Mouse (Mus musculus): ENCODE measurements around the gene Dnali1. TPM values are rescaled to one million over a fixed set of nuclear protein-coding genes. Genes with fewer than 3 reads are reported as not detected.
A peak's percentile ranks its signal among the peaks of the same experiment; 100 is the strongest.

Dnali1 gene
- total RNA-seq, 1 experiment from 2014 or later = not detected

- no peak for ATAC-seq (replicated peaks in 1 of 2; ENCODE audit: insufficient read depth in 1 of 2, low FRiP score in 2 of 2, low TSS enrichment in 1 of 2, low read depth in 1 of 2, poor library complexity in 2 of 2, severe bottlenecking in 2 of 2)
Observed at GRCm38 (mm10) chr4:125057273-125057672, 8.2 kb downstream of the Dnali1 start.

GRCm38 (mm10) chr4:125056476-125056875 lies 9.0 kb downstream of the Dnali1 start:
- ATAC-seq (replicated peaks in 1 of 2; ENCODE audit: insufficient read depth in 1 of 2, low FRiP score in 2 of 2, low TSS enrichment in 1 of 2, low read depth in 1 of 2, poor library complexity in 2 of 2, severe bottlenecking in 2 of 2) = no peak

GRCm38 (mm10) chr4:125055385-125055784 lies 10.1 kb downstream of the Dnali1 start:
- peak; percentile 29 to 70 for ATAC-seq (replicated peaks in 1 of 2; ENCODE audit: insufficient read depth in 1 of 2, low FRiP score in 2 of 2, low TSS enrichment in 1 of 2, low read depth in 1 of 2, poor library complexity in 2 of 2, severe bottlenecking in 2 of 2)

- no peak for ATAC-seq (replicated peaks in 1 of 2; ENCODE audit: insufficient read depth in 1 of 2, low FRiP score in 2 of 2, low TSS enrichment in 1 of 2, low read depth in 1 of 2, poor library complexity in 2 of 2, severe bottlenecking in 2 of 2)
Observed at GRCm38 (mm10) chr4:125044454-125044853, 21.0 kb downstream of the Dnali1 start.

- ATAC-seq (replicated peaks in 1 of 2; ENCODE audit: insufficient read depth in 1 of 2, low FRiP score in 2 of 2, low TSS enrichment in 1 of 2, low read depth in 1 of 2, poor library complexity in 2 of 2, severe bottlenecking in 2 of 2) = no peak
Observed at GRCm38 (mm10) chr4:125034341-125034740, 31.2 kb downstream of the Dnali1 start.

GRCm38 (mm10) chr4:125029891-125030614 lies 35.5 kb downstream of the Dnali1 start:
- peak; percentile 94 to 99 for ATAC-seq (replicated peaks in 1 of 2; ENCODE audit: insufficient read depth in 1 of 2, low FRiP score in 2 of 2, low TSS enrichment in 1 of 2, low read depth in 1 of 2, poor library complexity in 2 of 2, severe bottlenecking in 2 of 2)

- ATAC-seq (replicated peaks in 1 of 2; ENCODE audit: insufficient read depth in 1 of 2, low FRiP score in 2 of 2, low TSS enrichment in 1 of 2, low read depth in 1 of 2, poor library complexity in 2 of 2, severe bottlenecking in 2 of 2) = peak; percentile 41 to 63; a peak in 1 of 4 replicates
Observed at GRCm38 (mm10) chr4:125020780-125021538, 44.5 kb downstream of the Dnali1 start.

- no peak for ATAC-seq (replicated peaks in 1 of 2; ENCODE audit: insufficient read depth in 1 of 2, low FRiP score in 2 of 2, low TSS enrichment in 1 of 2, low read depth in 1 of 2, poor library complexity in 2 of 2, severe bottlenecking in 2 of 2)
Observed at GRCm38 (mm10) chr4:125017431-125017830, 48.1 kb downstream of the Dnali1 start.

- peak; percentile 44 to 49; a peak in 2 of 4 replicates for ATAC-seq (replicated peaks in 1 of 2; ENCODE audit: insufficient read depth in 1 of 2, low FRiP score in 2 of 2, low TSS enrichment in 1 of 2, low read depth in 1 of 2, poor library complexity in 2 of 2, severe bottlenecking in 2 of 2)
Observed at GRCm38 (mm10) chr4:125015806-125016635, 49.5 kb downstream of the Dnali1 start, which contains the start of gene Gnl2. Gene Gnl2, plus strand, starts transcription at chr4:125016585.

- ATAC-seq (replicated peaks in 1 of 2; ENCODE audit: insufficient read depth in 1 of 2, low FRiP score in 2 of 2, low TSS enrichment in 1 of 2, low read depth in 1 of 2, poor library complexity in 2 of 2, severe bottlenecking in 2 of 2) = no peak
Observed at GRCm38 (mm10) chr4:125008712-125009111, 56.8 kb downstream of the Dnali1 start.

- no peak for ATAC-seq (replicated peaks in 1 of 2; ENCODE audit: insufficient read depth in 1 of 2, low FRiP score in 2 of 2, low TSS enrichment in 1 of 2, low read depth in 1 of 2, poor library complexity in 2 of 2, severe bottlenecking in 2 of 2)
Observed at GRCm38 (mm10) chr4:125008220-125008619, 57.3 kb downstream of the Dnali1 start.

- peak; percentile 48 to 57 for ATAC-seq (replicated peaks in 1 of 2; ENCODE audit: insufficient read depth in 1 of 2, low FRiP score in 2 of 2, low TSS enrichment in 1 of 2, low read depth in 1 of 2, poor library complexity in 2 of 2, severe bottlenecking in 2 of 2)
Observed at GRCm38 (mm10) chr4:125007460-125007859, 58.0 kb downstream of the Dnali1 start.

Other genes with a start within 250 kb of the Dnali1 start
- gene Yrdc, start 215.0 kb downstream of the Dnali1 start, total RNA-seq (2017) = 37.7 and 54.7 TPM in 2 replicates
- gene 1110065P20Rik, start 214.5 kb downstream of the Dnali1 start, total RNA-seq (2017) = 6.4 and 7.6 TPM in 2 replicates
- not detected in 2 replicates for gene Maneal, start 203.5 kb downstream of the Dnali1 start, total RNA-seq (2017)
- gene Epha10, start 184.8 kb downstream of the Dnali1 start, total RNA-seq (2017) = not detected in 2 replicates
- gene 9930104L06Rik, start 128.7 kb downstream of the Dnali1 start, total RNA-seq (2017) = 14.3 and 15.4 TPM in 2 replicates
- gene Cdca8, start 126.4 kb downstream of the Dnali1 start, total RNA-seq (2017) = 69.7 and 89.3 TPM in 2 replicates
- gene Rspo1, start 79.3 kb downstream of the Dnali1 start, total RNA-seq (2017) = 2.3 TPM in 1 of 2 replicates, not detected in the other
- 161 and 225 TPM in 2 replicates for gene Gnl2, start 49.1 kb downstream of the Dnali1 start, total RNA-seq (2017)
- gene Snip1, start 969 bp upstream of the Dnali1 start, total RNA-seq (2017) = 26.7 and 36.9 TPM in 2 replicates
- gene Meaf6, start 19.4 kb upstream of the Dnali1 start, total RNA-seq (2017) = 44.0 and 68.0 TPM in 2 replicates
- gene Zc3h12a, start 62.1 kb upstream of the Dnali1 start, total RNA-seq (2017) = 7.0 and 11.4 TPM in 2 replicates